Mouse (Mus musculus) natural killer cell, adult 2 months (primary cell): ENCODE data around the gene Ndufs7.
"Not testable (repeated sequence)": the region's sequence is repeated elsewhere in the genome, so short reads cannot be mapped to it uniquely, and the experiment has no call there.

ENCODE experiments used
- DNase-seq, 2 experiments: peaks; one replicate each; pipeline ENCODE4 v3.0.0; 2022; ENCODE audit warnings: low spot score in 2 of 2

Ndufs7 gene

GRCm38 (mm10) chr10:80248971-80249640, at the start of gene Ndufs7:
TSS of gene Ndufs7 (plus strand) at chr10:80249121.
- DNase-seq: peak; percentile 97 to 98

- DNase-seq: peak; percentile 65 to 76
Observed at GRCm38 (mm10) chr10:80199440-80200008, 49.4 kb upstream of the Ndufs7 start.

- no peak for DNase-seq
Observed at GRCm38 (mm10) chr10:80200485-80200884, 48.4 kb upstream of the Ndufs7 start.

- DNase-seq: no peak
Observed at GRCm38 (mm10) chr10:80204055-80204454, 44.9 kb upstream of the Ndufs7 start.

- DNase-seq: no peak
Observed at GRCm38 (mm10) chr10:80207201-80207600, 41.7 kb upstream of the Ndufs7 start.

- DNase-seq: no peak
Observed at GRCm38 (mm10) chr10:80207676-80208075, 41.2 kb upstream of the Ndufs7 start.

- DNase-seq: no peak
Observed at GRCm38 (mm10) chr10:80208248-80208647, 40.7 kb upstream of the Ndufs7 start.

- no peak for DNase-seq
Observed at GRCm38 (mm10) chr10:80208841-80209371, 40.0 kb upstream of the Ndufs7 start.

GRCm38 (mm10) chr10:80211547-80212103, 37.3 kb upstream of the Ndufs7 start:
- not testable (repeated sequence) for DNase-seq

GRCm38 (mm10) chr10:80215048-80215772, 33.7 kb upstream of the Ndufs7 start:
- no peak for DNase-seq

GRCm38 (mm10) chr10:80220676-80221075, 28.2 kb upstream of the Ndufs7 start:
- no peak for DNase-seq

GRCm38 (mm10) chr10:80223137-80223536, 25.8 kb upstream of the Ndufs7 start:
- not testable (repeated sequence) for DNase-seq

GRCm38 (mm10) chr10:80226071-80226415, 22.9 kb upstream of the Ndufs7 start:
- no peak for DNase-seq

- peak; percentile 93 to 97 for DNase-seq
Observed at GRCm38 (mm10) chr10:80226416-80227165, 22.3 kb upstream of the Ndufs7 start, which contains the start of gene Mum1. TSS of gene Mum1 (plus strand) at chr10:80226434.

- no peak for DNase-seq
Observed at GRCm38 (mm10) chr10:80227166-80227539, 21.8 kb upstream of the Ndufs7 start.

GRCm38 (mm10) chr10:80227877-80228775, 20.8 kb upstream of the Ndufs7 start:
- no peak for DNase-seq

GRCm38 (mm10) chr10:80236145-80236825, 12.6 kb upstream of the Ndufs7 start:
- DNase-seq: no peak

GRCm38 (mm10) chr10:80237020-80237419, 11.9 kb upstream of the Ndufs7 start:
- no peak for DNase-seq

- no peak for DNase-seq
Observed at GRCm38 (mm10) chr10:80238306-80238705, 10.6 kb upstream of the Ndufs7 start.

GRCm38 (mm10) chr10:80239791-80240190, 9.1 kb upstream of the Ndufs7 start:
- no peak for DNase-seq
